Mouse (Mus musculus) erythroblast, adult 5-6 weeks (primary cell): ENCODE results near the gene Hp1bp3. TPM values are rescaled to one million over a fixed set of nuclear protein-coding genes. Genes with fewer than 3 reads are reported as not detected.

Experiments
- ATAC-seq: replicated peaks from 2 replicates; pipeline ENCODE4 v1.8.0; 2016; ENCODE audit warnings: moderate number of reproducible peaks, mild to moderate bottlenecking, moderate TSS enrichment, inconsistent platforms; ENCODE audit not compliant: poor library complexity, low FRiP score, severe bottlenecking
- total RNA-seq, 2 experiments: library from RNA; stranded (forward) in 1 of 2; stranded (reverse) in 1 of 2; fragments of 150-400 nt in 1 of 2; fragments of 200-764, 138-1000 nt in 1 of 2; gene quantifications; 2 replicates each; pipeline versions ENCODE4 v1.2.3 to v1.2.4; 2015 to 2017; ENCODE audit warnings: low replicate concordance in 2 of 2

Gene Hp1bp3
- total RNA-seq, 2 experiments from 2014 or later: 79.7 to 126 TPM

GRCm38 (mm10) chr4:138220761-138221160, 4.7 kb downstream of the Hp1bp3 start:
- no peak for ATAC-seq

GRCm38 (mm10) chr4:138221406-138221805, 5.3 kb downstream of the Hp1bp3 start:
- no peak for ATAC-seq

- no peak for ATAC-seq
These were observed 6.3 kb downstream of the Hp1bp3 start for GRCm38 (mm10) chr4:138222396-138222795.

GRCm38 (mm10) chr4:138223623-138224022, 7.5 kb downstream of the Hp1bp3 start:
- ATAC-seq: no peak

- no peak for ATAC-seq
These were observed 30.9 kb downstream of the Hp1bp3 start for GRCm38 (mm10) chr4:138246756-138247665.

GRCm38 (mm10) chr4:138250088-138250960, 34.2 kb downstream of the Hp1bp3 start, which contains the start of the genes Sh2d5 and Kif17:
Gene Sh2d5 (plus strand): TSS chr4:138250403.
Gene Kif17 (plus strand): TSS chr4:138250435.
- peak; percentile 70 for ATAC-seq

- no peak for ATAC-seq
These were observed 35.7 kb downstream of the Hp1bp3 start for GRCm38 (mm10) chr4:138251819-138252218.

- ATAC-seq: no peak
These were observed 36.1 kb downstream of the Hp1bp3 start for GRCm38 (mm10) chr4:138252231-138252630.

GRCm38 (mm10) chr4:138257116-138257687, 41.1 kb downstream of the Hp1bp3 start:
- no peak for ATAC-seq

- no peak for ATAC-seq
These were observed 42.6 kb downstream of the Hp1bp3 start for GRCm38 (mm10) chr4:138258663-138259062.

- ATAC-seq: no peak
These were observed 43.4 kb downstream of the Hp1bp3 start for GRCm38 (mm10) chr4:138259482-138259881.

GRCm38 (mm10) chr4:138261843-138262681, 46.0 kb downstream of the Hp1bp3 start:
- peak; percentile 51 for ATAC-seq

GRCm38 (mm10) chr4:138267869-138268268, 51.8 kb downstream of the Hp1bp3 start:
- no peak for ATAC-seq

GRCm38 (mm10) chr4:138272011-138272997, 56.2 kb downstream of the Hp1bp3 start:
- ATAC-seq: no peak

GRCm38 (mm10) chr4:138278346-138278745, 62.2 kb downstream of the Hp1bp3 start:
- no peak for ATAC-seq

GRCm38 (mm10) chr4:138282834-138283233, 66.7 kb downstream of the Hp1bp3 start:
- peak; percentile 91 for ATAC-seq

GRCm38 (mm10) chr4:138286411-138286810, 70.3 kb downstream of the Hp1bp3 start:
- no peak for ATAC-seq

GRCm38 (mm10) chr4:138288691-138289090, 72.6 kb downstream of the Hp1bp3 start:
- ATAC-seq: no peak
